Mouse (Mus musculus) adrenal gland, adult 8-10 months (tissue): ENCODE measurements around the gene Serpina9. TPM values are rescaled to one million over a fixed set of nuclear protein-coding genes. Genes with fewer than 3 reads are reported as not detected.
A peak's percentile ranks its signal among the peaks of the same experiment; 100 is the strongest.

Experiments used
- DNase-seq: peaks from one replicate; pipeline ENCODE4 v3.0.0; 2022
- total RNA-seq, 4 experiments: library from RNA; stranded (reverse); gene quantifications; 2 replicates each; pipeline ENCODE4 v1.2.4; 2022

Gene Serpina9
- not detected for total RNA-seq

GRCm38 (mm10) chr12:104013620-104014019 is at the start of gene Serpina9:
Gene Serpina9, minus strand, starts transcription at chr12:104013755.
- no peak for DNase-seq

GRCm38 (mm10) chr12:104061862-104062261 is 48.3 kb upstream of the Serpina9 start:
- DNase-seq = no peak

GRCm38 (mm10) chr12:104060126-104060525 is 46.6 kb upstream of the Serpina9 start:
- no peak for DNase-seq

GRCm38 (mm10) chr12:104057531-104057930 is 44.0 kb upstream of the Serpina9 start:
- DNase-seq = no peak

GRCm38 (mm10) chr12:104057050-104057449 is 43.5 kb upstream of the Serpina9 start:
- no peak for DNase-seq

GRCm38 (mm10) chr12:104055755-104056154 is 42.2 kb upstream of the Serpina9 start:
- no peak for DNase-seq

GRCm38 (mm10) chr12:104053995-104054394 is 40.4 kb upstream of the Serpina9 start:
- DNase-seq = no peak

- no peak for DNase-seq
Observed at GRCm38 (mm10) chr12:104045713-104046112, 32.2 kb upstream of the Serpina9 start.

- DNase-seq = no peak
Observed at GRCm38 (mm10) chr12:104044343-104044742, 30.8 kb upstream of the Serpina9 start, which contains the start of gene Serpina12. Gene Serpina12, minus strand, starts transcription at chr12:104044443.

- DNase-seq = no peak
Observed at GRCm38 (mm10) chr12:104042753-104043152, 29.2 kb upstream of the Serpina9 start.

- peak; percentile 60 for DNase-seq
Observed at GRCm38 (mm10) chr12:104041401-104041800, 27.8 kb upstream of the Serpina9 start.

- DNase-seq = no peak
Observed at GRCm38 (mm10) chr12:104038181-104038580, 24.6 kb upstream of the Serpina9 start.

- no peak for DNase-seq
Observed at GRCm38 (mm10) chr12:104033752-104034151, 20.2 kb upstream of the Serpina9 start.

- DNase-seq = no peak
Observed at GRCm38 (mm10) chr12:104029986-104030385, 16.4 kb upstream of the Serpina9 start.

- DNase-seq = no peak
Observed at GRCm38 (mm10) chr12:104015280-104015679, 1.7 kb upstream of the Serpina9 start.

GRCm38 (mm10) chr12:104004689-104005088 is 8.9 kb downstream of the Serpina9 start:
- DNase-seq = no peak

- no peak for DNase-seq
Observed at GRCm38 (mm10) chr12:104003238-104003612, 10.3 kb downstream of the Serpina9 start.

GRCm38 (mm10) chr12:104002569-104003237 is 10.9 kb downstream of the Serpina9 start:
- DNase-seq = peak; percentile 40

GRCm38 (mm10) chr12:104000594-104000993 is 13.0 kb downstream of the Serpina9 start:
- DNase-seq = no peak

GRCm38 (mm10) chr12:103999611-104000010 is 13.9 kb downstream of the Serpina9 start:
- DNase-seq = no peak

GRCm38 (mm10) chr12:103996513-103996912 is 17.0 kb downstream of the Serpina9 start:
- DNase-seq = no peak

GRCm38 (mm10) chr12:103995292-103996072 is 18.1 kb downstream of the Serpina9 start:
- DNase-seq = peak; percentile 42

GRCm38 (mm10) chr12:103992945-103993344 is 20.6 kb downstream of the Serpina9 start:
- DNase-seq = no peak

GRCm38 (mm10) chr12:103989857-103990256 is 23.7 kb downstream of the Serpina9 start, which contains the start of gene Serpina11:
Gene Serpina11, minus strand, starts transcription at chr12:103989957.
- DNase-seq = no peak
